Mouse (Mus musculus) limb, embryonic 11.5 days (tissue): ENCODE measurements at regions not wholly inside any gene's neighbourhood (a gene's known extent, or its start where the extent isn't known, plus 50 kb on each side); places are given as distances from the start of the nearest gene placed in this dataset.

Experiments used
- ATAC-seq: fragments of 200-750 bp; cut with Nextera tagmentation; 2 replicates; pipeline ENCODE4 v1.8.0; 2017; ENCODE audit warnings: low read depth; ENCODE audit not compliant: insufficient number of reproducible peaks, low FRiP score, low TSS enrichment
- DNase-seq: peaks from one replicate; pipeline ENCODE4 v3.0.0-alpha.2; 2015; ENCODE audit warnings: low spot score
- H3K27ac ChIP-seq: fragments of 300-500 bp; sonication (generic); replicated peaks from 2 replicates; pipeline ENCODE4 v1.5.1; 2014; ENCODE audit warnings: low read depth, mild to moderate bottlenecking, low read length
- H3K27me3 ChIP-seq: fragments of 300-500 bp; sonication (generic); 2 replicates; pipeline ENCODE4 v1.6.1; 2014; ENCODE audit warnings: mild to moderate bottlenecking, low read length, mixed read lengths; ENCODE audit not compliant: control insufficient read depth, insufficient read depth
- H3K36me3 ChIP-seq: fragments of 300-500 bp; sonication (generic); 2 replicates; pipeline ENCODE4 v1.6.1; 2014; ENCODE audit warnings: mild to moderate bottlenecking, low read length, moderate library complexity, mixed read lengths; ENCODE audit not compliant: control insufficient read depth, insufficient read depth
- H3K4me1 ChIP-seq: fragments of 300-500 bp; sonication (generic); 2 replicates; pipeline ENCODE4 v1.6.1; 2014; ENCODE audit warnings: low read length, mixed read lengths; ENCODE audit not compliant: control insufficient read depth, insufficient read depth
- H3K4me2 ChIP-seq: fragments of 300-500 bp; sonication (generic); 2 replicates; pipeline ENCODE4 v1.6.1; 2014; ENCODE audit warnings: low read depth, mild to moderate bottlenecking, moderate library complexity; ENCODE audit not compliant: severe bottlenecking
- H3K4me3 ChIP-seq: fragments of 300-500 bp; sonication (generic); 2 replicates; pipeline ENCODE4 v1.5.1; 2014; ENCODE audit warnings: low read depth, low read length
- H3K9ac ChIP-seq: fragments of 300-500 bp; sonication (generic); 2 replicates; pipeline ENCODE4 v1.6.1; 2014; ENCODE audit warnings: mild to moderate bottlenecking, low read length
- H3K9me3 ChIP-seq: fragments of 300-500 bp; sonication (generic); 2 replicates; pipeline ENCODE4 v1.6.1; 2016; ENCODE audit warnings: low read length; ENCODE audit not compliant: control insufficient read depth
- whole genome bisulfite sequencing: fragments of 180-500 bp; shearing (Covaris S2); extraction: QIAGEN DNeasy Blood & Tissue Kit; methylation state at CpG from one replicate; pipeline ENCODE4 v1.1.7; 2014; 5-methylcytosine and 5-hydroxymethylcytosine counted together

GRCm38 (mm10) chr1:61084732-61085131, 107.0 kb downstream of the Icos start:
- Histone ChIP-seq H3K9me3 (no peaks in the 10 kb centered on the region), H3K27ac (no peak overlapping the region), H3K27me3 (no peaks in the 10 kb centered on the region), H3K9ac (no peak overlapping the region), H3K4me3 (no peak overlapping the region), H3K4me1 (no peaks in the 10 kb centered on the region), H3K4me2 (no peak overlapping the region), H3K36me3 (no peaks in the 10 kb centered on the region)
- DNase-seq (no peak), ATAC-seq (no peak)

- no peak for ATAC-seq
- no peaks in the 10 kb centered on the region for H3K4me1 ChIP-seq
- H3K4me3 ChIP-seq: no peak overlapping the region
- H3K9me3 ChIP-seq: no peaks in the 10 kb centered on the region
- H3K36me3 ChIP-seq: no peaks in the 10 kb centered on the region
- H3K4me2 ChIP-seq: no peak overlapping the region
- 74% methylated on average over 5 of the region's 5 CpGs for WGBS
- H3K9ac ChIP-seq: no peak overlapping the region
- no peak overlapping the region for H3K27ac ChIP-seq
- DNase-seq: no peak
- no peaks in the 10 kb centered on the region for H3K27me3 ChIP-seq
These were observed 109.1 kb downstream of the Icos start for GRCm38 (mm10) chr1:61086811-61087210.

- DNase-seq: no peak
- ATAC-seq: no peak
- Histone ChIP-seq H3K4me3 (no peak overlapping the region), H3K27ac (no peak overlapping the region), H3K27me3 (no peaks in the 10 kb centered on the region), H3K4me2 (no peak overlapping the region), H3K9ac (no peak overlapping the region), H3K4me1 (no peaks in the 10 kb centered on the region), H3K36me3 (no peaks in the 10 kb centered on the region), H3K9me3 (no peaks in the 10 kb centered on the region)
- 76% methylated on average over 1 of the region's 1 CpGs for WGBS
These were observed 113.1 kb downstream of the Icos start for GRCm38 (mm10) chr1:61090801-61091200.

- no peak for ATAC-seq
- H3K4me2 ChIP-seq: no peak overlapping the region
These were observed 117.9 kb downstream of the Icos start for GRCm38 (mm10) chr1:61095481-61096165.

GRCm38 (mm10) chr1:61099341-61099740, 121.6 kb downstream of the Icos start:
- Histone ChIP-seq H3K9ac (no peak overlapping the region), H3K36me3 (no peaks in the 10 kb centered on the region), H3K4me1 (0 out of 2 replicates have a peak, but pooled peaks cover 13% of the 10 kb centered on the region), H3K9me3 (no peaks in the 10 kb centered on the region), H3K27ac (no peak overlapping the region), H3K4me3 (no peak overlapping the region), H3K4me2 (no peak overlapping the region), H3K27me3 (no peaks in the 10 kb centered on the region)
- 14% methylated on average over 5 of the region's 5 CpGs for WGBS
- DNase-seq (no peak), ATAC-seq (no peak)

More at GRCm38 (mm10) chr1:61095481-61096165, 117.9 kb downstream of the Icos start:
- Histone ChIP-seq H3K36me3 (no peaks in the 10 kb centered on the region), H3K9ac (no peak overlapping the region), H3K27ac (no peak overlapping the region), H3K4me3 (no peak overlapping the region), H3K4me1 (0 out of 2 replicates have a peak, but pooled peaks cover 4% of the 10 kb centered on the region), H3K9me3 (no peaks in the 10 kb centered on the region), H3K27me3 (no peaks in the 10 kb centered on the region)
- DNase-seq: no peak

GRCm38 (mm10) chr1:61101679-61102078, 124.0 kb downstream of the Icos start:
- DNase-seq (peak; percentile 77), ATAC-seq (peak; percentile 79)
- Histone ChIP-seq H3K27ac (no peak overlapping the region), H3K27me3 (no peaks in the 10 kb centered on the region), H3K4me1 (0 out of 2 replicates have a peak, but pooled peaks cover 13% of the 10 kb centered on the region), H3K4me3 (no peak overlapping the region), H3K9me3 (no peaks in the 10 kb centered on the region), H3K36me3 (no peaks in the 10 kb centered on the region), H3K9ac (no peak overlapping the region), H3K4me2 (no peak overlapping the region)
- WGBS: 44% methylated on average over 4 of the region's 4 CpGs

- Histone ChIP-seq H3K4me3 (no peak overlapping the region), H3K9ac (no peak overlapping the region), H3K4me2 (no peak overlapping the region), H3K27me3 (no peaks in the 10 kb centered on the region), H3K36me3 (no peaks in the 10 kb centered on the region), H3K27ac (no peak overlapping the region), H3K9me3 (no peaks in the 10 kb centered on the region), H3K4me1 (0 out of 2 replicates have a peak, but pooled peaks cover 13% of the 10 kb centered on the region)
- WGBS: 66% methylated on average over 5 of the region's 5 CpGs
- DNase-seq: no peak
- ATAC-seq: no peak
These were observed 124.6 kb downstream of the Icos start for GRCm38 (mm10) chr1:61102346-61102745.

GRCm38 (mm10) chr1:61103581-61103980, 125.9 kb downstream of the Icos start:
- Histone ChIP-seq H3K36me3 (no peaks in the 10 kb centered on the region), H3K27ac (no peak overlapping the region), H3K4me1 (0 out of 2 replicates have a peak, but pooled peaks cover 13% of the 10 kb centered on the region), H3K4me3 (no peak overlapping the region), H3K27me3 (no peaks in the 10 kb centered on the region), H3K9ac (no peak overlapping the region), H3K9me3 (no peaks in the 10 kb centered on the region), H3K4me2 (no peak overlapping the region)
- no peak for ATAC-seq
- no peak for DNase-seq
- 42% methylated on average over 12 of the region's 12 CpGs for WGBS
